Mouse (Mus musculus): Measurements from ENCODE around the gene Zfp334.

DNA sequence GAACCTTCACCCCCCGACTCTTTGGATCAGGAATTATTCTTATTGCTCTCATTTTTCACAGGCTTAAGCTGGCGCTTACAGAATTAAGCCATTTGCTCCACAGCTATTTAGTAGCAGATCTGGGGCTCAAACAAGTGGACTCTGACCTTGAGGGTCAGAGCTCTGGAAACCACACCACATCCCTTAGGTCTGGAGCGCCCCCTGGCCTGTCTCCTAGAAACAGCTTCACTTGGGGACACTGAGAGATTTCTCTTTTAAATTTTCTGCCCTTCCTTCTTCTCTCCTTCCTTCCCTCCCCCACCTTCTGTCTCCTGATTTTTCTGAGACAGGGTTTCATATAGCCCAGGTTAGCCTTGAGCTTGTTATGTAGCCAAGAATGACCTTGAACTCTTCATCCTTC lies 50.9 kb downstream of the Zfp334 start:
- no peak for TF ChIP-seq POLR2A (IDR thresholded peaks at IDR 0.05; ENCODE audit: borderline replicate concordance, extremely low read depth, insufficient read depth, insufficient read length, poor library complexity, severe bottlenecking)
- peak; percentile 65; the same call in 1 of the 2 replicates for TF ChIP-seq CTCF (IDR thresholded peaks at IDR 0.05; ENCODE audit: borderline replicate concordance, extremely low read depth, insufficient read depth, insufficient read length)

Measured in brain, embryonic 14.5 days (tissue).